Mouse (Mus musculus): ENCODE results near the gene Clip3. TPM values are rescaled to one million over a fixed set of nuclear protein-coding genes. Genes with fewer than 3 reads are reported as not detected.

Gene Clip3
- polyA plus RNA-seq, 1 experiment from 2014 or later, result 18.4 TPM

DNA sequence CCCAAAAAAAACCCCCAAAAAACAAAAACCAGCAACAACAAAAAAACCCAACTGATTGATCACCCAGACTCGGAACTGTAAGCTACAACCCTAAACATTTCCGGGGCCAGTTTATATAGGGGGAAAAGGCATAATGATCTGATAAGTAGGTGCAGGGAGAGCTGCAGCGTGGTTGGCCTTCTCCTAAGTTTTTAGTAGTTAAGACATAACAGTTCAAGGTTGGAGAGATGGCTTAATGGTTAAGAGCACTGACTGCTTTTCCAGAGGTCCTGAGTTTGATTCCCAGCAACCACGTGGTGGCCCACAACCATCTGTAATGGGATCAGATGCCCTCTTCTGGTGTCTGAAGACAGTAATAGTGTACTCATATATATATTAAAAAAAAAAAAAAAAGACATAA lies 10.0 kb upstream of the Clip3 start:
- DNase-seq (ENCODE audit: low spot score), result no peak
- Histone ChIP-seq H3K27me3 (ENCODE audit: insufficient read depth, poor library complexity, severe bottlenecking) (peaks cover 3% of the 10 kb centered on the region; the same call in 1 of the 2 replicates), H3K4me3 (no peak overlapping the region), H3K4me1 (peaks cover 8% of the 10 kb centered on the region), H3K27ac (no peak overlapping the region), H3K36me3 (no peaks in the 10 kb centered on the region), H3K9me3 (no peaks in the 10 kb centered on the region)
- 72% methylated on average over 4 of the region's 4 CpGs for WGBS

DNA sequence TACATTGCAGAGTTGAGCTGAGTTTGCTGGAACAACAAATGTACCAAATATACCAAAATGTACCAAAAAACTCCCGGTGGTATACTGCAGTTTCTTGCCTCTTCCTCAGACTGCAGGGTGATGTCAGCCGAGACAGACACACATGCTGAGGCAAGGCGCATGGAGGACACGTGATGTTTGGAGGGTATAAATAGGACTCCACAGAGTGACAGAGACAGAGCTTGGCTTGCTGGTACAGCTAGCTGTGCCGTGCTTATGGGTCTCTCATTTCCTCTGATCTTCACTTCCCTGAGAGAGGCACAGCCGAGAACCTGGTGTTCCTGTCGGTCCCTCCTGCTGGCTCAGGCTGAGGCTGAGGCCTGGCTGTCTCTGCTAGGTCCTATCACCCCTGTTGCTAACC lies 8.8 kb upstream of the Clip3 start:
- WGBS, result 70% methylated on average over 7 of the region's 7 CpGs
- Histone ChIP-seq H3K27me3 (ENCODE audit: insufficient read depth, poor library complexity, severe bottlenecking) (peaks cover 5% of the 10 kb centered on the region; the same call in 1 of the 2 replicates), H3K9me3 (no peaks in the 10 kb centered on the region), H3K36me3 (no peaks in the 10 kb centered on the region), H3K4me3 (no peak overlapping the region), H3K27ac (no peak overlapping the region), H3K4me1 (peaks cover 8% of the 10 kb centered on the region)
- no peak for DNase-seq (ENCODE audit: low spot score)

DNA sequence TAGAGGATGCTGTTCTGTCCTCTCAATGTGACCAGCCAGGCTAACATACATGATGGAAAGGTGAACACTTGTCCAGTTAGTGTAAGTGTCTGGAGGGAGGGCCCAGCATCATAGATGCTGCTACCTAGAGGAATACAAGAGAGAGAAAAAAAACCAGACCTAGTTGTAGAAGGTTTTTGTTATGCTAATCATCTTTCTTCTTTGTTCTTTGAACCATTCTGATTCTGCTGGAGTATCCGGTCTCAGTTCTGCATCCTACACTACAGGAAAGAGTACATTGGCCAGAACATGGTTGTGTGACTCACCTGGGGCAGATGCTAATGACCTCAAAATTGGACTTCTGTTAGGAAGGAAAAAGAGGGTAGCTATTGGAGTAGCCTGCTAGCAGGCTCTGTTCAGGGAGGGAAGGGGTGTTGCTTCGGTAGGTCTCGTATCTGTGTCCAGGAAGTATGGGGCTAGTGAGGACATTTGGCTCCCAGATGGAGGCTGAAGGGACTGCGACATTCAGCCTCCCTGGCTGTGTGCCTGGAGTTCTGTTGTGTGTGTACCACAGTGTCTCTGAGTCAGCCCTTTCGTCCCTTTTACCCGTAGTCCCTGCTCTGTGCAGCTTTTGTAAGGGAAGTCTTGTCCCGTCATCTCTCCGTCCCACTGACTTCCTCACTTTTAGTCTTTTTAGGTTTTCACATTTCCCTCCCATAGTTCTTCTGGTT lies 4.7 kb upstream of the Clip3 start:
- H3K4me3 ChIP-seq, result no peak overlapping the region
- no peaks in the 10 kb centered on the region for H3K9me3 ChIP-seq
- 73% methylated on average over 8 of the region's 8 CpGs for WGBS
- no peak overlapping the region for H3K27ac ChIP-seq
- DNase-seq (ENCODE audit: low spot score), result no peak
- no peaks in the 10 kb centered on the region for H3K36me3 ChIP-seq
- H3K4me1 ChIP-seq, result peaks cover 10% of the 10 kb centered on the region; the same call in 1 of the 2 replicates
- H3K27me3 ChIP-seq (ENCODE audit: insufficient read depth, poor library complexity, severe bottlenecking), result peaks cover 27% of the 10 kb centered on the region; the same call in 1 of the 2 replicates

DNA sequence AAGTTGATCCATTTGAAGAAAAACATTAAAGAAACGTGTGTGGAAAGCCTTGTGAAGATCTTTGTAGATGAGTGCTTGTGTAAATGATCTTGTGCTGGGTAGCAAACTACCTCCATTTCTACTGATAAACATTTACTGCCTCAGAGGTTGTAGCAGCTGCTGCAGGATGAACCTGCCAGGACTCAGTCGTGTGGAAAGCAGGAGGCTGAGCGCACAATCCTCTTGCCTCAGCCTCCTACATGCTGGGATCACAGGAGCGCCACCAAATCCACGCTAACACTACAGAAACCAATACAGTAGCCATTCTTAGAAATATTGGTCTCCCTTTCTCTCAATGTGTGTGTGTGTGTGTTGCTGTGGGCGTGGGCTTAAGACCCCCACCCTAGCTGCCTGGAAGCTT lies 3.5 kb upstream of the Clip3 start:
- H3K27me3 ChIP-seq (ENCODE audit: insufficient read depth, poor library complexity, severe bottlenecking), result peaks cover 29% of the 10 kb centered on the region; the same call in 1 of the 2 replicates
- 0 out of 2 replicates have a peak, but pooled peaks cover 4% of the 10 kb centered on the region for H3K36me3 ChIP-seq
- peaks cover 15% of the 10 kb centered on the region for H3K4me1 ChIP-seq
- no peaks in the 10 kb centered on the region for H3K9me3 ChIP-seq
- H3K27ac ChIP-seq, result no peak overlapping the region
- H3K4me3 ChIP-seq, result no peak overlapping the region
- WGBS, result 61% methylated on average over 6 of the region's 6 CpGs
- DNase-seq (ENCODE audit: low spot score), result no peak

DNA sequence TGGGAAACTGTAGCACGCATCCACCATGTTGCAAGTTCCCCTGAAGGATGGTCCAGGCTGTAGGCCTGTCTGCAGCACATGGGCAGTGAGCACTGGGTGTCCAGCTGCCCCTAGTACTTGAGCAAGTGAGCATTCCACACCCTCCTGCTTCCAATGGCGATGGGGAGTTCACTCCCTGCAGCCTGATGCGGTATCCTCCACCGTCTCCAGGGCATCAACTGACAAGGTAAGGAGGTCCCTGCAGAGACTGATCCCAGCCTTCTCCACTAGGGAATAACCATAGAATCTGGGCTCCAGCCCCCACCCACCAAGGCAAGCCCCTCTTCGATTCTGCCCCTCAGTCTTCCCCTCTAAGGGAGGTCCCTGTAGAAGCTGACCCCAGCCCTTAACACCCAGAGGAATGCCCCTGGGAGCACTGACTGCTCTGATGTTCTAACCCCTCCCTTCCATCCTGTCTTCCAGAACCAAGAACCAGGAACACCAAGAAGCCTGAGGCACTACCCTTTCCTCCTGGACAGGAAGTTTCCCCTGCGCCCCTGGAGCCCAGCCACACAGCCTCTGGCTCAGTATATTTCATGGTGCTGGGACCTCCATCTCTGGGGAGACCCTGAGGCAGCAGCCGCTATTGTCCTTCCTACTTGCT lies 2.3 kb upstream of the Clip3 start:
- H3K9me3 ChIP-seq, result no peaks in the 10 kb centered on the region
- no peak overlapping the region for H3K4me3 ChIP-seq
- peaks cover 29% of the 10 kb centered on the region; the same call in 1 of the 2 replicates for H3K27me3 ChIP-seq (ENCODE audit: insufficient read depth, poor library complexity, severe bottlenecking)
- WGBS, result 67% methylated on average over 7 of the region's 7 CpGs
- no peak for DNase-seq (ENCODE audit: low spot score)
- 0 out of 2 replicates have a peak, but pooled peaks cover 4% of the 10 kb centered on the region for H3K36me3 ChIP-seq
- H3K27ac ChIP-seq, result no peak overlapping the region
- H3K4me1 ChIP-seq, result peaks cover 18% of the 10 kb centered on the region

DNA sequence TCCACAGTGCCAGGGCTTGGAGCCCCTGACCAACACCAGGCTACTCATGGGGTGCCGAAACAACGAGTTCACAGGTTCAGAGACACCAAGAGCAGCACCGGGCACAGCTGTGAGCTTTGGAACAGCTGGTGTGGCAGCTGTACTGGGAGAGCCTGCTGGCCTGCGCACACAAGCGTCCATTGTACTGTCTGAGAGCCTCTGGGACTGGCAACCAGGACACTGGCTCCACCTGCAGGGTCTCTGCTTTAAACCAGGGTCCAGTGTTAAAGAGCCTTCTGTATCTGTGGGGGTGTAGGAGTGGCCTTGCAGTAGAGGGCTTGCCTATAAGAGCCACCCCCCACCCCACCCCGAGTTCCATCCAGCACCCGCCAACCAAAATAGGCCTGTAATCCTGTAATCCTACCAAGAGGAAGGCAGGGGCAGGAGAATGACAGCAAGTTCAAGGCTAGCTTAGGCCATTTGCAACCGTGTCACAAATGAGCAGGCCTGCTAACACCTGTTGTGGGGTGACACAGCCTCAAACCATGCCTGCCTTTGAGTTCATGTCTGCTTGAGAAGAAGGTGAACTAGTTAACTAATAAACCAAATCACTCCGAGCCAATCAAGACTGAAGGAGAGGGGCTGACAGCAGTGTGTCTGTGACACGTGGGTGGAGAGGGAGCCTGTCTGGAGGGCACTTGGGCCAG lies 1.7 kb upstream of the Clip3 start:
- DNase-seq (ENCODE audit: low spot score), result no peak
- WGBS, result 54% methylated on average over 10 of the region's 10 CpGs
- Histone ChIP-seq H3K36me3 (0 out of 2 replicates have a peak, but pooled peaks cover 6% of the 10 kb centered on the region), H3K9me3 (no peaks in the 10 kb centered on the region), H3K4me3 (no peak overlapping the region), H3K27ac (no peak overlapping the region), H3K4me1 (peaks cover 19% of the 10 kb centered on the region), H3K27me3 (ENCODE audit: insufficient read depth, poor library complexity, severe bottlenecking) (peaks cover 29% of the 10 kb centered on the region; the same call in 1 of the 2 replicates)

DNA sequence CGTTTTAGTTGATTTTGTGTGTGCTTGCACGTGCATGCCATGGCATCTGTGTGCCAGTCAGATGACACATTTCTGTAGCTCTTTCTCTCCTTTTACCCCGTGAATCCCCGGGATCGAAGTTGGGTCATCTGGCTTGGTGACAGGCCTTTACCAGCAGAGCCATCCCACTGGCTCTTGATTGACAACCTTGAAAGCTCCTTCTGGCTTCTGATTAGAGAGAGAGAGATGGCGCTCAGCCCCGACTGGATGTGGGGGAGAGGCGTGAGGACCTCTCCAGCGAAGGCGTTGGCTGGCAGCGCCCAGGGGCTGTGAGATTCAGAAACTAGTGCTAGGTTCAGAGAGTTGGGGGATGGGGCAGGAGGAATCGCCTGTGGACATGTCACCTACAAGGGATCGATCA lies 2.3 kb downstream of the Clip3 start:
- no peak for DNase-seq (ENCODE audit: low spot score)
- Histone ChIP-seq H3K36me3 (peaks cover 24% of the 10 kb centered on the region), H3K27ac (no peak overlapping the region), H3K4me1 (peaks cover 24% of the 10 kb centered on the region), H3K27me3 (ENCODE audit: insufficient read depth, poor library complexity, severe bottlenecking) (peaks cover 19% of the 10 kb centered on the region; the same call in 1 of the 2 replicates), H3K4me3 (no peak overlapping the region), H3K9me3 (no peaks in the 10 kb centered on the region)
- 64% methylated on average over 13 of the region's 13 CpGs for WGBS

DNA sequence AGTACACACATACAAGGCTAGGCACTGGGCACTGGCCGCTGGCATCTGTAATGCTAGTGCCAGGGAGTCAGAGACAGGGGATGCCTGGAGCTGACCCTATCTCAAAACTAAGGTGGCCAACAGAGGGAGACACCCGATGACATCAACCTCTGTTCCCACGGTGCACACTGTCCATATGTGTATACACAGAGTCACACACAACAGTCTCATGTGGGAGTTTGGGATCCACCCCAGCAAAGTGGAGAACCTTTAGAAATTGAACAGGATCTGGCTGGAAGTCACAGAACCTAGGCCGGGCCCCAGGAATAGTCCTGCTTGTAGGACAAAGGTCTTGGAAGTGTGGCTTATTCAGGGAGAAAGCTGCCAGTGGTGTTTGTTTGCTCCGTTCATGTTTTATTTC lies 2.8 kb downstream of the Clip3 start:
- Histone ChIP-seq H3K27me3 (ENCODE audit: insufficient read depth, poor library complexity, severe bottlenecking) (peaks cover 14% of the 10 kb centered on the region; the same call in 1 of the 2 replicates), H3K4me3 (no peak overlapping the region), H3K9me3 (no peaks in the 10 kb centered on the region), H3K4me1 (peaks cover 24% of the 10 kb centered on the region), H3K36me3 (peaks cover 28% of the 10 kb centered on the region), H3K27ac (no peak overlapping the region)
- no peak for DNase-seq (ENCODE audit: low spot score)
- 86% methylated on average over 5 of the region's 5 CpGs for WGBS

DNA sequence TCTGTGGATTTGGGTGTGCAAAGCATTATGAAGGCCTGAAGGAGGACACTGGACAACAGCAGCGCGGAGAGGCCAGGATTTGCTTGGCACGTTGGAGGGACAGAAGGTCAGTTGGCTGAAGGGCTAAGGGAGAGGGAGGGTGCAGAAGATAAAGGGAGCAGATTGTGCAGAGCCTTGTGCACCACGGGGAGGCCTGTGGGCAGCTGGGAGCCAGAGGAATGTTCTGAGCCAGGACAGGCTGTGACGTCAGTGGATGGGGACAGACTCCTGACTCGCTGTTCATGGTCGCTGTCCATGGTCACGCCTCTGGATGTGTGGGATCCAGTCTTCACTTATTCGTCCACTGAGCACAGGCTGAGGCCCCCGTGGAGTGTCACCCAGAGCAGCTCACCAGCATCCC lies 3.6 kb downstream of the Clip3 start:
- Histone ChIP-seq H3K9me3 (no peaks in the 10 kb centered on the region), H3K27ac (no peak overlapping the region), H3K4me3 (0 out of 2 replicates have a peak overlapping the region, but pooled peaks have one; percentile 19), H3K4me1 (peaks cover 24% of the 10 kb centered on the region), H3K36me3 (peaks cover 34% of the 10 kb centered on the region), H3K27me3 (ENCODE audit: insufficient read depth, poor library complexity, severe bottlenecking) (peaks cover 6% of the 10 kb centered on the region; the same call in 1 of the 2 replicates)
- DNase-seq (ENCODE audit: low spot score), result no peak
- WGBS, result 33% methylated on average over 10 of the region's 10 CpGs

DNA sequence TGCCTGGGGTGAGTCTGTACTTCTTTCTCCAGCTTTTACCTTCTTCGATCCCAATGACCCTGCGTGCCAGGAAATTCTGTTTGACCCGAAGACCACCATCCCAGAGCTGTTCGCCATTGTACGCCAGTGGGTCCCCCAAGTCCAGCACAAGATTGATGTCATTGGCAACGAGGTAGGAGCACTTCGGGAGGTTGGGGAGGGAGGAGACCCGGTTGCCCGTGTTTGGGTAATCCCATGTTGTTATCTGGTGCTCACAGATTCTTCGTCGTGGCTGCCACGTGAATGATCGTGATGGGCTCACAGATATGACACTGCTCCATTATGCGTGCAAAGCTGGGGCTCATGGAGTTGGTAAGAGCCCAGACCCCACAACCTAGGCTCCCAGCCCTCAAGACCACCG lies 5.3 kb downstream of the Clip3 start:
- 85% methylated on average over 15 of the region's 15 CpGs for whole genome bisulfite sequencing
- H3K9me3 ChIP-seq, result no peaks in the 10 kb centered on the region
- no peak overlapping the region for H3K27ac ChIP-seq
- H3K36me3 ChIP-seq, result peaks cover 36% of the 10 kb centered on the region
- no peak for DNase-seq (ENCODE audit: low spot score)
- H3K27me3 ChIP-seq (ENCODE audit: insufficient read depth, poor library complexity, severe bottlenecking), result 0 out of 2 replicates have a peak, but pooled peaks cover 2% of the 10 kb centered on the region
- peaks cover 15% of the 10 kb centered on the region for H3K4me1 ChIP-seq
- H3K4me3 ChIP-seq, result no peak overlapping the region

DNA sequence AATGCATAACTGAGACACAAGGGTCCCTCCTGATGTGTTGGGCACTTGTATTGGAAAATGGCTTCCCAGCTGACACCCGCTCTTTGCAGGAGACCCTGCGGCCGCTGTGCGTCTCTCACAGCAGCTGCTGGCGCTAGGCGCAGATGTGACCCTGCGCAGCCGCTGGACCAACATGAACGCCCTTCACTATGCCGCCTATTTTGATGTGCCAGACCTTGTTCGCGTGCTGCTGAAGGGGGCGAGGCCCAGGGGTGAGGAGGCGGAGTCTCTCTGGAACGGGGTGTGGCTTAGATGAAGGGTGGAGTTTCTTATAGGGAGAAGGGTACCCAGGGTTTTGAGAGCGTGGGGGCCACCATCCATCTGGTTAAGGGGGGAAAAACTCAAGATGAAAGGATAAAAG lies 5.7 kb downstream of the Clip3 start:
- 72% methylated on average over 16 of the region's 16 CpGs for WGBS
- H3K9me3 ChIP-seq, result no peaks in the 10 kb centered on the region
- no peak for DNase-seq (ENCODE audit: low spot score)
- peaks cover 11% of the 10 kb centered on the region for H3K4me1 ChIP-seq
- peaks cover 39% of the 10 kb centered on the region for H3K36me3 ChIP-seq
- no peak overlapping the region for H3K4me3 ChIP-seq
- H3K27ac ChIP-seq, result no peak overlapping the region
- H3K27me3 ChIP-seq (ENCODE audit: insufficient read depth, poor library complexity, severe bottlenecking), result no peaks in the 10 kb centered on the region

DNA sequence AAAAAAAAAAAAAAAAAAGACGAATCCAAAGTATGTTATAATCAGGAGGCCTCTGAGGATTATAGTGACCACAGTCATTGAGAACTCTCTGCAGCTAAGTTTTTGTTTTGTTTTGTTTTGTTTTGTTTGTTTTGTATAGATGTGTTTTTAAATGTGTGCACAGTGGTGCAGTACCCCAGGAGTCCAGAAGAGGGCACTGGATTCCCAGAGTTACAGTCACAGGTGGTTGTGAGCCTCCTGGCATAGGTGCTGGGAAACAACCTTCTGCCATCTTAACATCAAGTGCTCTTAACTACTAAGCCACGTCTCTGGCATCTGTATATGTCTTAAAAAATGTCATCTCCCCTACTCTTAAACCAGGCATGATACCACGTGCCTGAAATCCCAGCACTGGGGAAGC lies 9.4 kb downstream of the Clip3 start:
- WGBS, result 37% methylated on average over 3 of the region's 3 CpGs
- Histone ChIP-seq H3K4me1 (no peaks in the 10 kb centered on the region), H3K36me3 (peaks cover 49% of the 10 kb centered on the region), H3K4me3 (no peak overlapping the region), H3K27ac (no peak overlapping the region), H3K27me3 (ENCODE audit: insufficient read depth, poor library complexity, severe bottlenecking) (no peaks in the 10 kb centered on the region), H3K9me3 (no peaks in the 10 kb centered on the region)
- DNase-seq (ENCODE audit: low spot score), result no peak

Measured in heart, embryonic 10.5 days (tissue).